Mouse (Mus musculus) left cerebral cortex, postnatal 36 days (tissue): ENCODE measurements around the gene Htr2c. TPM values are rescaled to one million over a fixed set of nuclear protein-coding genes. Genes with fewer than 3 reads are reported as not detected.
A peak's percentile ranks its signal among the peaks of the same experiment; 100 is the strongest.

Experiments used
- DNase-seq, 2 experiments: peaks; one replicate each; pipeline ENCODE4 v3.0.0; 2021 to 2022; ENCODE audit warnings: low spot score in 2 of 2, mixed read lengths in 1 of 2
- intact Hi-C: fragments of 180-260 bp; cut with DNase I; formaldehyde crosslinking; loops from one replicate; pipeline ENCODE4 v1.15.1; 2025
- microRNA-seq: library from miRNA; unstranded; fragments of <30 nt; microRNA quantifications from one replicate; pipeline ENCODE4 v1.2.0, GENCODE M21; 2022
- total RNA-seq, 2 experiments: library from RNA; stranded (reverse); gene quantifications; 2 replicates each; pipeline ENCODE4 v1.2.3; 2021

Htr2c gene
- 10 to 100 TPM; 23.6 to 32.0 TPM for total RNA-seq

DNA sequence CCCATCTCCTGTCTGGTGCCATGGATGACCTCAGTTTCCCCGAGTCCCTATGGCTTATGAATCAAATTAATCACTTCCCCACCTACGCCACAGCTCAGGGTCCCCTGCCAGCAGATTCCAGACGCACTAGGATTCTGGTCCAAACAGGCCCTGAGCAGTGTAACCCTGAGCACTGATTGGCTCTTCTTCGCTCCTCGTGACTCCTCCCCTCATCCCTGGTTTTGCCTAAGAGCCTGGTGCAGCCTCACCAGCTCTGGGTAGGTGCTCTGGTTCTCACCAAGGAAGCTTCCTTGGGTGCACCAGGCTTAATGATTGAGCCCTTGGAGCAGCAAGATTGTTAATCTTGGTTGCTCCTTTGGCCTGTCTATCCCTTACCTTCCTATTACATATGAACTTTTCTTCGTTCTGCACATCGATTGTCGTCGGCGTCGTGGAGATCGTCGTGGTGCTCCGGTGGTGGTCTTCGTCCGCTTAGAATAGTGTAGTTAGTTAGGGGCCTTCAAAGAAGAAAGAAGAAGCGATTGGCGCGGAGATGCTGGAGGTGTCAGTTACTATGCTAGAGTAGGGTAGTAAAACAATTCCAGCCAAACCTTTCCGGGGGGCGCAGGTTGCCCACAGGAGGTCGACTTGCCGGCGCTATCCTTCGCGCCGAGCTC, at the start of gene Htr2c:
Gene Htr2c (plus strand): TSS at position 256 of the 656 bp plus-strand sequence.
- intact Hi-C loops: loop anchor here (10.0 kb wide), 1 partner anchor 1418 kb away; no protein-coding TSS in a partner anchor
- DNase-seq: no peak

DNA sequence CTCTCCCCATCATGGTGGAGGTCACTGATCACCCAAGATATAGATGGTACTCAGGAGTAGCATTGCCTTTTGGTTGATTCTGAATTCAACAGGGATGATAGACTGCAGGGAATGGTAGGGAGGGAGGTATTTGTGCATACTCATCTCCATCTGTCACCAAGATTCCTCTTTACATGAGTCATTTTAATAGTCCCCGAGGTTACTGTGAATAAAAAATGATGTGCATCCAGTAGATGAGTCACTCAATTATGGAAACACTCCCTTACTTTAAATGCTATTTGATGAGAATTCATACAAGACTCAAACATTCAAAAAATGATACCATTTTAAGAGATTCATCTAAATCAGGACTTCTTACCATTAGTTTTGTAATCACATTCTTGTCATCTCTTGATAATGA, 34.1 kb upstream of the Htr2c start:
- no peak for DNase-seq
- intact Hi-C loops: no loop called here

DNA sequence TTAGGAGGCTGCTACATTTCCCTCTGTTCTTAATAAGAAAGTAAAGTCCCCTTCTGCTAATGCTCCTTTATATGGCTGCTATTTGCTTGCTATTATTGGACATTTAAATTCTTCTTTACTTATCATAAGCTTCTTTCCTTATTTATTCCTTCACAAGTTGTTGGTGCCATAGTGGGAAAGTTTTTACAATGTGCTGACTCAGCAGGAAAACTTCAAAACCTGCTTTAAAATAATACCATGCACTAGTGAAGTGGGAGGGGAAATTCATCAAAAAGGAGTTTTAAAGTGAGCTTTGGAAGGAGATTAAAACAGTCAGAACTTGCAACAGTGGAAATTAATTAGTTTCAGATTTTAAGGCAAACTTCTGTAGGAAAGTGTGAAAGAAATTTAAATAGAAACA, 26.0 kb upstream of the Htr2c start:
- intact Hi-C loops: no loop called here
- no peak for DNase-seq

DNA sequence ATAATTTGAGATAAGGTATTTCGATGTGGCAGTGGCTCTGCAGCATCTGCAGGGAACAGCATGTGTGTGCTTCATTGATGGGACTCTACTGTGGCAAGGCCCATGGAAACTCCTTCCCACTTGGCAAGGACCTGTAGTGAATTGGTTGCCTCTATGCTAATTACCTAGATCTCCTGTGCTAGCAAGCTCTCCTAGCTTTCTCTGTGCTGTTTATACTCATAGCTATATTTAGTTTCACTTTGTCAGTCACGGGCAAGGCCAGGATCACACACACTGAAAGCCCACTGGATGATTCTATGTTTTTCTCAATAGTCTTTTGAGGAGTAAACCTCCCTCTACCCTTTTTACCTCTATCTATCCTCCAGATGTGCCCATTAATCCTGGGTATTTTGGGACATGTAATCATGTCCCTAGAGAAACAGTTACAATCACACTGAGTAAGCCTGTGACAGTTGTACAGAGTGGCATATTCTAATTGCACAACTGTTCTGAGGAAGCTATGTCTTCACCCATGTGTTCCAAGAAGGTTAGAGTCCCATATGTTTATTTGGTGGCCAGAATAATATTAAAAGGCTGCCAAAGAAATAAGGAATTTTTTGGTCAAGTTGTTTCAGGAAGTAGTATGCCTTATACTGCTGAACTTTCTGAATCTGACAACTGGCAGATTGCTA, 16.0 kb upstream of the Htr2c start:
- no peak for DNase-seq
- intact Hi-C loops: no loop called here

DNA sequence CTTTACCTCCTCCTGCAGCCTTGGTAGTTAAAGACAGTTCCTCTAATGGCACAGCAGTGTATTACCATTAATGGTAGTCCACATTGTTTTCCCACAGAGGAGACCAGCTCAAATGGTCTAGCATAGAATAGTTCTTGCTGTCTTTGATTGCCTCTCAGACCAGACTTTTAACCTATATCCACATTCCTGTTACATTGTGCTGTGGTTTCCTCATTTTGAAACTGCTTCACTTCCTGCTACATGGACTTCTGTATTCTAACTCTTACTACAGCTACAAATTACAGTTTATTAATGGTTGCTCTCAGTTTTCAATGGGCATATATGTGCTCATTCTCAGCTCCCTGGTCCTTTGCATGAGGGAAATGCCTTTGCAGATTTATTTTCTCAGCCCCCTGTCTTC, 15.3 kb upstream of the Htr2c start:
- no peak for DNase-seq
- intact Hi-C loops: no loop called here

DNA sequence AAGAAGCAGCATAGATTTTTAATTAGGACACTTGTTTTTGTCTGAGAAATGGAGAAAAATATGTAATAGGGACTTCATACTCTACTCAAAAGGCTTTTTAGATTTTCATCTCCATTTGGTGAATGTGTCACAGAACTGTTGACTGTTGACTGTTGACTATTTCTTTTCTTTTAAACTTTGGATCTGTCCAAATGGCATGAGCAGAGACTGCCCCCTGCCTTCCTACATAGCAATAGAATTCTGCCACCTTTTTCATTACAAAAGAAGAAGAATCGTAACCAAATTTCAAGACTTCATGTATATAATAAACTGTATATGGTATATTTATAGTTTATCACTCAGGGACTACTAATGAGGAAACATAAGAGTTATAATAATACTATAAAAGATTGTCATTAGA, 3.7 kb upstream of the Htr2c start:
- intact Hi-C loops: no loop called here
- no peak for DNase-seq

DNA sequence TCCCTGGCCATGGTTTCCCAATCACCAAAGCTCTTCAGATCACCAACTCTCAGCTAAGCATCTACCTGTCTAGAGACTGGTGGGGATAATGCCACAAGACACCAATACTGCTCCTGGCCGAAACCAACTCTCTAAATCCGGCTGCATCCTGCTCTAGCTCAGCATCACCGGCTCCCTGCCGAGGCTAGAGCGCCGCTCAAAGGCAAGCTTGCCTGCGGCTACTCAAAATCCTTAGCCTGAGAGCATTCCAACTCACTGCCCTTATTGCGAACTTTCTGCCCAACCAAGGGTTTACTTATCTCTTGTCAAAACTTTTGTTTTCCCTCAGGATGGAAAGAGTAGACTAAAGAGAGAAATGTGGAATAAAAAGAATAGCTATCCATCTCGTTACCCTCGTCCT, 2.4 kb upstream of the Htr2c start:
- no peak for DNase-seq
- intact Hi-C loops: loop anchor here (10.0 kb wide), 1 partner anchor 1415 kb away; no protein-coding TSS in a partner anchor

DNA sequence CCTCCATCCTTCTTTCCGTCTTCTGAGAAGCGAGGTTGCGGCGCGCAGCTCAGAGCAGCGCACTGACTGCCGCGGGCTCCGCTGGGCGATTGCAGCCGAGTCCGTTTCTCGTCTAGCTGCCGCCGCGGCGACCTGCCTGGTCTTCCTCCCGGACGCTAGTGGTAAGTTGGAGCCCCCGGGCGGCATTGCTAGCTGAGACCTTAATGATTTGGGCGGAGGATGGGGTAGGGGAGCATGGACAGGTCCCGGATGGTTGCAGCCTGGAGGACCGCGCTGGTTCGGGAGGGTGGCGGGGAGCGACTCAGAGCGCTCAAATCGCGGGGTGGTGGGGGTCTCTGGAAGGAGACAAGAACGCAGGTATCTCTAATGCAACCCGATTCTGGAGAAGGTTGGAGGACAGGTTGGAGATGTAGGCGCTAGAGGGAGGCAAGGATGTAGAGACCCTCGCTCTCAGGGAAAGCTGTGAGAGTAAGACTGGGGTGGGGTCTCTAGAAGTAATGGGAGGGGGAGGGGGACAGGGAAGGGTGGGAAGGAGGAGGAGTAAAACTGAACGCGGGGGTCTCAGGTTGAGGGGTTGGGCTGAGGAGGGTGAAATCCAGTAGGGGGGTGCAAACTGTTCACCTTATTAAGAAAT, 718 bp downstream of the Htr2c start:
- peak; percentile 13 to 21 for DNase-seq
- intact Hi-C loops: loop anchor here (10.0 kb wide), 1 partner anchor 1418 kb away; no protein-coding TSS in a partner anchor

DNA sequence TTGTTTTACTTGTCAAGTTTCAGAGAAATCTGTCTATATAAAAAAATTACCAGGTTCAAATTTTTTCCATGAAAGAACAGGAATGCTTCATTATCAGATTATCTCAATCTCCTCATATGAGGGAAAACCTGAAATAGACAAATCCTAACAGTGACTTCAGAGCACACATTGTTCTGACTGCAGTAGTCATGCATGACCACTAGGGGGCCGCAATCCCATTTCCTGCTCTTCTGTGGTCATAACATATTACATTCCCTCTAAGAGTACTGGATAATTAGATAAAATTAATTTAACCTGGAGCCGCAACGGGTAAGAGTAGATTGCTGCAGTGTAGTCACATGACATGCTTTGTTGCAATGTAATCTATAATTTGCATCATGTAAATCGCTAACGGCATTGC, 17.6 kb downstream of the Htr2c start:
- DNase-seq: no peak
- intact Hi-C loops: no loop called here

DNA sequence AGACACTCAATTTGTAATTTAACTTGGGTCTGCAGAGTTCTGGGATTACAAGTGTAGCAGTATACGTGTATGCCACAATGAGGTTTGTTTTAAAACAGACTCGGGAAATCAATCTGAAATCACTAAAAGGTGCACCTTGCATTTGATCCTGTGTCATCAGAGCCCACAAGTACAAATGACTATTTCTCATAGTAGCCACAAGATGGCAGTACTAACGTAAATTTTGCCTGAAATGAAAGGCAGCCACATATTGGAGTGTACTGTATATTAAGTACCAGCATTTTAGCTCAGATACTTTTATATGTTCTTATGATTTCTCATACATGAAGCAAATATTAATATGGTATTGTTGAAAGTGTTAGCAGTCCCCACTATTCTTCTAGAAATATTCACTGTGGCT, 93.4 kb downstream of the Htr2c start:
- DNase-seq: no peak
- intact Hi-C loops: loop anchor here (10.0 kb wide), 1 partner anchor 549 kb away; no protein-coding TSS in a partner anchor

DNA sequence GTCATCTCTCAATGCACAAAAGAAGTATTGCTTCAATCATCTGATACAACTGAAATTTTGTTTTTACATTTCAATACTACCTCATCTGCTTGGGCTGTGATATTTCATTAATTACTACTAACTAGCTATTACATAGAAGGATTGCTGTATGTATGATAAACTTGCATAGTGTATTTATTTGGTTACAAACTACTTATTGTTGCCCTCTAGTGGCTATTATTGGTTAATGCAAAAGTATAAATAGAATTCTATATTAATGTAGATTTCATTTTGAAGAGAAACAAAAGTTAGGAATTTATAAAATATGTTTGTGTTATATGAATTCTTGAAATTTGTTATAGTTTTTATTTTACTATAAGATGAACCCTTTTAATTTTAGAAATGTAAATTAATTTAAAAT, 109.3 kb downstream of the Htr2c start:
- DNase-seq: no peak
- intact Hi-C loops: no loop called here

DNA sequence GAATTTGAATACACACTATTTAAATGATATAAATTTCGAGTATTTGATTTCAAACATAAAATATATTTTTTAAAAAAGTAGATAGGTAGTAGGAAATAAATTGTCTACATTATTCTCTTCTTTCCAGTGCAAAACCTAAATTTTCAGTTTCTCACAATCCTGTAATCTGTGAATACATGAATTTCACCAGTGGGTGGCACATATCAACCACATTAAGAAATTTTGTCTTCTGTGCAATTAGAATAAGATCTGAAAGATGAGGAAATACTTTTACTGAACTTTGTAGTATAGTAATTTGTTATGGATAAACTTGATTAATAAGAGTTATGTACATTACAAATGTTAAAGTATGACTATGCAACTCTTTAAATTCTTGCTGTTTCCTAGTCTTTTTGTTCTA, 156.8 kb downstream of the Htr2c start:
- intact Hi-C loops: no loop called here
- no peak for DNase-seq

DNA sequence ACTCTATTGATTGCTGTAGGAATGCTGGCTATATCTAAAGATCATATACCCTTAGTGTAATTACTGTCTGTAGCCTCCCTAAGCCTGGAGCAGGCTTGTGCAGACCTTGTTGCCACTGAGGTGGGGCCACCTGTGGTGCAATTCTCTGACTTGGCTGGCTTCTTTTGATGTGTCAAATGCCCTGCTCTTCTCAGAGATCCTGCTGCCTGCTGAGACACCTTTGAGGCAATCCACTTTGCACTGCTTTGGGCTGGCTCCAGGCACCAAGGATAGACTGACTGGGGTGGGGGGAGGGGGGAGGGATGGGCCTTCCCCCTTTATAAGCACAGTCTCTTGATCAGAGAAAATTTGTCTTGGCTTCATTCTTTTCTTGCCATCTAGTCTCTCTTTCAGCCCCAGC, 252.9 kb downstream of the Htr2c start:
- intact Hi-C loops: no loop called here
- no peak for DNase-seq

DNA sequence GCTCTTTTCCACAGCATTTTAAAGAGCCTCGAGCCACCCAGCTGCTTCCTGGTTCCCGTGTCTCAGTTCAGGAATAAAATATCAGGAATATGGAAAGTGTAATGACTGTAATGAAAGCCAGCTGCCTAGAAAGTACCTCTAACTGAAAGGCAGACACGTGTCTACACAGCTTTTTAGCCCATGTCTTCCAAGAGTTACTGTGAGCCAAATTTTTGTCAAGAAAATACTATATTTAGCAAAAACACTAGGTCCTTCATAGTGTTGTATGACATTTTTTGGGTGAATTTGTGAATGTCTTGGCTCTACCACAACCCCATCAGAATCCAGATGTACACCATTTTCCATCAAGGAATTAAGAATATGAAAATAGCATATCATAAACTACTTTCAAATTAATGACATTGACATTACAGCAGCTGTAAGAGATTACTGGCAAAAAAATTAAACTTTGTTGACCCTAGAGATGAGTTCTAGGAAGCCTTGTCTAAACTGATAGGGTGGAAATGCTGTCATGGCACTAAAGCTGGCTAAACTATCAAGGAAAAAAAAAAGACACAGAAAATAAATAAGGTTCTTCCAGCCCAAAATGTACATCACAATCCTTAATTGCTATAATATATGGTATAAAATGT, 255.2 kb downstream of the Htr2c start:
- intact Hi-C loops: no loop called here
- DNase-seq: no peak

DNA sequence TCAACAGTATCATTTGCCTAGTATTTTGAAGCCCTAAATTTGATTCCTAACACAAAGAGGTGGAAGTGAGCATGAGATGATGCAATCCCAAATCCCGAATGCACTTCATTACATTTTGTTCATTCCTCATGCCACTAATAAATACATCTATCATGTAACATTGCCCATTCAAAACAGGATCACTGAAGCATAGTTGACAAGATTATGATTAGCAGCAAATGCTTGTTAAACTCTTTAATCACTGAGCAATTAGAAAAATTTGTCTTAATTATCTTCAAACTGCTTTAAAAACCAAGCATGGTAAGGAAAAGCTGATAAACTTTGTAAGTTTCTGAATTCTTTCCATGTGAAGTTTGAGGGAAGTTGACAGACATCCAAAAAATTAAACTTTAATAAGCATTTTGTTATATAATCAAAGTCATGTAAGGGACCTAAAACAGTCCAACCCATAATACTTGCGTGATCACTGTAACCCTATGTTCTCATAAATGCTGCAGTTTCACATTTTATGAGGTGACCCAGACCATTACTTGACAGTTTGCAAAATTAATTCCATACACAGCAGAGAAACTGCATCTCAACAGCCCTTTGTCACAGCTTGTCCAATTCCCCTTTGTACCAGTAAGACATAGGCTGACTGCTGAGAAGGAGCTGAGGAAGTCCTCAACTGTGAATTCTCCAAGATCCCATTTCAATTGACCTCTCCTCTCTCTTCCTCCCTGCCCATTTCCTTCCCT, 276.7 kb downstream of the Htr2c start:
- intact Hi-C loops: no loop called here
- DNase-seq: no peak

Small RNAs within 50 kb of the gene (microRNA-seq; reads per million reads assigned to microRNA genes)
- gene Gm22650 (3.6 reads per million, percentile 9 among the genes with 10 or more reads in this experiment), gene Gm24627 (not detected), gene Mir1264 (27.1 reads per million, percentile 43 among the genes with 10 or more reads in this experiment), gene Mir1298 (90.1 reads per million, percentile 54 among the genes with 10 or more reads in this experiment), gene Mir1912 (1.3 reads per million), gene Mir448 (11.4 reads per million, percentile 31 among the genes with 10 or more reads in this experiment), gene Mir764 (16.2 reads per million, percentile 36 among the genes with 10 or more reads in this experiment)
